Mouse (Mus musculus) brain, embryonic 14.5 days (tissue): Measurements from ENCODE around the gene Alyref. TPM values are rescaled to one million over a fixed set of nuclear protein-coding genes. Genes with fewer than 3 reads are reported as not detected.
"Not testable (repeated sequence)": the region's sequence is repeated elsewhere in the genome, so short reads cannot be mapped to it uniquely, and the experiment has no call there.

ENCODE experiments used
- DNase-seq: peaks from one replicate; pipeline ENCODE4 v3.0.0-alpha.2; 2011; ENCODE audit warnings: low read depth
- CTCF ChIP-seq: fragments of 200-500 bp; IDR thresholded peaks from 2 replicates; pipeline ENCODE4 v1.5.1; 2012; ENCODE audit warnings: inconsistent platforms, mild to moderate bottlenecking, moderate library complexity, borderline replicate concordance; ENCODE audit not compliant: insufficient read depth, insufficient read length; ENCODE audit errors: extremely low read depth
- POLR2A ChIP-seq: fragments of 200-500 bp; IDR thresholded peaks from 2 replicates; pipeline ENCODE4 v1.6.1; 2012; ENCODE audit warnings: mild to moderate bottlenecking, inconsistent platforms, borderline replicate concordance; ENCODE audit not compliant: poor library complexity, insufficient read depth, insufficient read length, severe bottlenecking; ENCODE audit errors: extremely low read depth
- polyA plus RNA-seq: library from polyadenylated mRNA; depleted of rRNA; stranded (reverse); fragments of >200 nt; gene quantifications from 2 replicates; pipeline ENCODE4 v1.2.3, GENCODE M21; 2012

Alyref gene
- polyA plus RNA-seq, 1 experiment, result 86.8 TPM

DNA sequence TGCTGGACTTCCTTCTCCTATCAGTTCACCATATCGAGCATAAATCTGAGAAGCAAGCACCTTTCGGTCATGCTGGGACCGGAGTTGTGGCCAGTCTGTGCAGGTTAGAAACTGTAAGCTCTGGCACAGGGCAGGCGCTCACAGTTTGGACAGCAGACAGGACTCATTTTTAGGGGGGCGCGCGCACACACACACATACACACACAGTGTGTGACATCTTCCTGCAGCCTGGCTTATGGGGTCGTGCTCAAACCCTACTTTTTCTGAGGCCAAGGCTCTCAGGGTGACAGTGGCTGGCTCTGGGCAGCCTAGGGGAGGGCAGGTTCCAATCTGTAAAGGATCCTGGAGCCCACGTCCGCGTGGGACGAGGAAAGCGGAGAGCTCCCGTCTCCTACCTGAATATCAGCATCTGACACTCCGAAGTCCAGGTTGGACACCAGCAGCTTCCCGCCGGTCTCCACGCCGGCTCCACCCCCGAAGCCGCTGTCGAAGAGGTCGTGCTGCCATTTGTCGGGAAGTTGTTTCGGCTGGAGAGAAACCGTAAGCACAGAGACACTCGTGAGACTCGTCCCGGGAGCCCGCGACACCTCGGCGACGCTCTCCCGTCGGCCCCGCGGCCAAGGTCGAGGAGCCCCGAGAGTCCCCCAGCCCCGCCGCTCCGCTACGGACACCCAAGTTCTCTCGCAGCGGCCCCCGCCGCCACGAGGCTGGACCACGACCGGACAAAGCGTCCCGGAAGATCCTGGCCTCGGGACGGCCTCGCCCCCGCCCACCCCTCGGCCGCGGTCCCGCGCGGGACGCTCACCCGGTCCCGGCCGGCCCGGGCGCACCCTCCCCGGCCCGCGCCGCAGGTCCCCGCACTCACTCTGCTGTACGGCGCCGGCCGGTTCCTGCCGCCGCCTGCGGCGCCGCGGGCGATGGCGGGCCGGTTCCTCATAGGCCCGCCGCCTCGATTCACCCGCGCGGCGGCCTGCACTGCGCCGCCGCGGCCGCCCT is 627 bp downstream of the Alyref start:
- DNase-seq, result no peak
- no peak for TF ChIP-seq POLR2A
- no peak for TF ChIP-seq CTCF

DNA sequence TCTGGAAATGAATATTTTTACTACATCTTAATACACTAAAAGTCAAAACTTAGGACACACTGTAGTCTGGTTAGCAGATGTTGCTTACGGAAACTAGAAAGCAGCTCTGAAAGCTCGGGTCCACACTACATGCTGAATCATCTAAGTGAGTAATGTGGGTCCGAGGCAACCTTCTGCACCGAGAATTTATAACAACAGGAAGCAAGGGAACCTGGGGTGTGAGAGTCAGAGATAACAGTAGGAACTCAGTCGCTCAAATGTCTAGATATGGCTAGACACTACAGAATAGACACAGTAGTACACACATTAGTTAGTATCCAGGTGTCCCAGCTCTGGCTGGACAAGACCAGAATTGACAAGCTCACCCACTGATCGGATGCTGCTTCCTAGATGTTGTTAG is 9.6 kb downstream of the Alyref start:
- no peak for TF ChIP-seq POLR2A
- no peak for TF ChIP-seq CTCF
- DNase-seq, result no peak

DNA sequence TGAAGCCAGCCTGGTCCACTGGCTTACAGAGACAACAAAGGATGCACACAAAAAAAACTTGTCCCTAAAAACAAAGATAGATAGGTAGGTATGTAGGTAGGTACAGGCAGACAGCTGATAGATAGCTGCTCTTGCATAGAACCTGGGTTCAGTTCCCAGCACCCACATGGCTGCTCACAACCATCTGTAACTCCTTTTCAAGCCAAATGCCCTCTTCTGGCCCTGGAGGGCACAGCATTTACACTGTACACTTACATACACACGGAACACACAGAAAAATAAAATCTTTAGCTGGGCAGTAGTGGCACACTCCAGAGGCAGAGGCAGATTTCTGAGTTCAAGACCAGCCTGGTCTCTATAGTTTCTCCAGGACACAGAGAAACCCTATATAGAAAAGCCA is 14.2 kb downstream of the Alyref start:
- TF ChIP-seq CTCF (no peak), POLR2A (no peak)
- DNase-seq, result no peak

DNA sequence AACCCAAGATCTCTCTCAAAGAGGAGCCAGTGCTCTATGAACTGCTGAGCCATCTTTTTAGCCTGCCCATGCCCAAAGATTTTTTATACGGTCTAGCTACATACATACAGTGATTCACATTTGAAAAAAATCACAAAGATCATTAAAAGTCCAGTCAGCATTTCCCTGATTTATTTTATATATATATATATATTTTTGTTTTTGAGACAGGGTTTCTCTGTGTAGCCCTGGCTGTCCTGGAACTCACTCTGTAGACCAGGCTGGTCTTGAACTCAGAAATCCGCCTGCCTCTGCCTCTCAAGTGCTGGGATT is 15.2 kb downstream of the Alyref start:
- not testable (repeated sequence) for DNase-seq

DNA sequence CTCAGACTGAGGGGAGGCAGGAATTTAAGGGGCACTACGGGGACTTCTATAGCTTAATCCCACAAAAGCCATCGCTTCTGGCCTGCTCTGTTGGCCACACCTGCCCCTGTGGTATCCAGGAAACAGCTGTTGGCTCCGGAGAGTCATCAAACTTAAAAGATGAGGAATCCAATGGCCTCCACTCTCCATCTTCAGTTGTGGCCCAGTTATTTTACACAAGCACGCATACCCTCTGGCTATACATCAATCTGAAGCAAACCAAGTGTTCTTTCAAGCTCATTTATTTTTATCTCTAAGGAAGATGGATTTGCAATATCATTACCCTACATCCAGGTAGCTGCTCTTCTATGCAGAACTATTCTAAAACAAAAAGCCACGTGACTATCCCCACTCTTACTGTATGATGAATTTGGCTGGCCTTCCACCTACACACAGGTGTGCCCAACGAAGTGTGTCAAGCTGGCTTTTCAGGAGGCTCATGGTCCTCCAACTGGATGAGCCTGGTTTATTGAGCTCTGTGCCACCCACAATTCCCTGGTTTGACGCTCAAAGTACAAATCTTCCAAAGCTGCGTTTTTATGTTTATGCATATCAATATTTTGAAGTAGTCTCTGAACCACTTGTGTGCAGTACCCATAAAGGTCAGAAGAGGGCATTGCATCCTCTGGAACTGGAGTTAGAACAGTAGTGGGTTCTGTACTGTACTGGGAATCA is 15.7 kb downstream of the Alyref start:
- peak; percentile 18 for DNase-seq
- no peak for TF ChIP-seq POLR2A
- peak; percentile 20; the same call in 1 of the 2 replicates for TF ChIP-seq CTCF

DNA sequence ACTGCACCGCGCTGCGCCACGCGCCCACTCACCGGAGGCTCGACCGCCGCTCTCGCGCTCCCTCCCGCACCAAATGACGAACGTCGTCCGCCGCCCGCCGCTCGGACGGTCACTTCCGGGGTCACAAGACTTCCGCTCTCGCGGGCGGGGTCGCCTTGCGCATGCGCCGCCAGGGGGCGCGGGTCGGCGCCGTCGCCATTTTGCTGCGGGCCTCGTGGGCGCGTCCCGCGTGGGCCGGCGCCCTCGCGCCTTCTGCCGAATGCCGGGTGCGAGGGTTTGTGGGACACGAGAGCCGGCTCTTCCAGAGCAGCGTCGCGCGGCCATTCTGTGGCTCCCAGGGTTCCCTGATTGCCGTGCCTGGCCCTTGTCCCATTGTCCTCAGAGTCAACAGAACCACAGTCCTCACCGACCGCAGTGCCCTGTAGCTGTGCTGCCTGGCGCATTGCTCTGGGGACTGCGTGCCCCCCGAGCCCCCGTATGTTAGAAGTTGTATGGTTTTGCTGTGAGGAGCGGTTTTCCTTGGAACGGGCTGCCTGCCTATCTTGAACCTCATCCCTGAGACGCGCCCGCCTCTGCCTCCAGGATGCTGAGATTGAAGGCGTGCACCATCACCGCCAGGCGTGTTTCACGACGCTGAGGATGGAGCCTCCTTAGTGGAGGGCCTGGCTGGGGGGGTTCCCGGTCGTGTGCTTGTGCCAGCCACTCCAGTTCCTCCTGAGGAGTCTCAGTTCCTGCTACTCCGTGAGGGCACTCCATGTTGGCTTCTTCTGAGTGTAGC is 16.5 kb downstream of the Alyref start, which contains the start of gene Arhgdia:
TSS of gene Arhgdia (minus strand) at position 135 of the 778 bp plus-strand sequence.
- TF ChIP-seq CTCF (peak; percentile 45; the same call in 1 of the 2 replicates), POLR2A (peak; percentile 98)

DNA sequence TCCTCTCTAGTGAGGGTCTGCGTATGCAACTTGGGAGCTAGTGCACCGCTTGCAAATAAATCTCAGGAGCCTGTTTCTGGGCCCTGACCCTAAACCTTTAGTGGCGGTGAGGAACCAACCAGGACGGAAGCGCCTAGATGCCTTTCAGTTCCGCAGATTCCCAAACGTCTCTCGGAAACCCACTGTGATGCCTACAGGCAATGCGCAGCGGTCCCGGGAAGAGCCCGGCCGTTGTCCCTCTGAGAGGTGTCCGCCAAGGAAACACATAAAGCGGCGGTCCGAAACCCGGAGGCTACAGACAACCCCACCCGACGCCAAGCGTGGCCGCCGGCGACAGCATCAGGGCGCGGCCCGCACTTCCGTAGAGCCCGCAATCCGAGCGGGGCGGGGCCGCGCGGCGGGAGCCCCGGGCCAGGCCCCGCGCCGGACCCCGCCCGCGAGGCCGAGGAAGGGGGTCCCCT is 17.3 kb downstream of the Alyref start:
- DNase-seq, result peak; percentile 37
- TF ChIP-seq POLR2A (no peak), CTCF (no peak)

More for the DNA sequence above, 16.5 kb downstream of the Alyref start, which contains the start of gene Arhgdia:
- DNase-seq, result peak; percentile 94

DNA sequence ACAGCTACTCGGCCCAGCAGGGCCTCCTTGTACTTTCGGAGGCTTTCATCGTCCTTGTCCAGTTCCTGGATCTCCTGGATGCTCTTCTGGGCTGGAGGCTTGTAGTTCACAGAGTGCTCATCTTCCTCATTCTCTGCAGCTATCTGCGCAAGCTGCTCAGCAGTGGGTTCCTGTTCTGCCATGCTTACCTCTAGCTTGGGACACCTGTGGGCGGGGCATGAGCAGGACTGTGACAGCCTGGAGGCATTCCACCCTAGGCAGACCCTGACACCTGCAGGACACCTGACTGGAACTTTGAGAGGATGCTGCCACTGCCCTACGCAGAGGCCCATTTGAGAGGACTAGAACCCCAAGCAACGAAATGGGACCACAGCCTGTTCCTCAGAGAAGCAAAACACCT is 18.0 kb downstream of the Alyref start:
- TF ChIP-seq POLR2A (no peak), CTCF (no peak)
- DNase-seq, result no peak

DNA sequence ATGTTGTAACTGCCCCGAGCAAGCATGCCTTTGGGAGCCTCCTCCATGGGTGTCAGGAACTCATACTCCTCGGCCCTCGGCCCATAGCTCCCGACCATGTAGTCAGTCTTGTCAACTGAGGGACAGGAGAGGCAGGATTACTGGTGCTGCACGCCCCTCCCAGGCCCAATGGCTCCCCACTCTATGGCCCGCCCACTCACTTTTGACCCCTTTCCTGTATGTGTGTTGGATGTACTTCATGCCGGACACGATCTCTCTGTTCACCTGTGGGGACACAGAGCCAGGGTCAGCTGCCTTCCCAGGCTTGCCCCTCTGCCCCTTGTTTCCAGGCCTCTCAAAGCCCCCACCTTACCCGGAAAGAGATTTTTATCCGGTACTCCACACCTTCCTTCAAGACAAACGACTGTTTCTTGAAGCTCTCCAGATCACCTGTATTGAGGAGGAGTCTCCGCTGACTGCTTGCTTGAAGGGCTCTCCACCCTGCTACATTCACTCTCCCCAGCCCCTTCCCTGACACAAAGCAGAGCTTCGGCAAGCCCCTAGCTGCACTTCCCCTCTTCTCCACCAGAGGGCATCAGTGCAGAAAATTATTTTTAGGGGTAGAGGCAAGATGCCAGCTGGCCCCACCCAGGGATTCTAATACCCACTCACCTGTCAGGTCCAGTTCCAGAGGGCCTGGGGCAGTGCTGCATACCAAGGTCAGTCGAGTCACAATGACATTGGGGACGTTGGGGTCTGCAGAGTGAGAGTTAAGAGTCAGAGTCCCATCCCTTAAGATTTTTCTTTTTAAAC is 18.7 kb downstream of the Alyref start:
- peak; percentile 68 for DNase-seq
- TF ChIP-seq CTCF (peak; percentile 89), POLR2A (no peak)

DNA sequence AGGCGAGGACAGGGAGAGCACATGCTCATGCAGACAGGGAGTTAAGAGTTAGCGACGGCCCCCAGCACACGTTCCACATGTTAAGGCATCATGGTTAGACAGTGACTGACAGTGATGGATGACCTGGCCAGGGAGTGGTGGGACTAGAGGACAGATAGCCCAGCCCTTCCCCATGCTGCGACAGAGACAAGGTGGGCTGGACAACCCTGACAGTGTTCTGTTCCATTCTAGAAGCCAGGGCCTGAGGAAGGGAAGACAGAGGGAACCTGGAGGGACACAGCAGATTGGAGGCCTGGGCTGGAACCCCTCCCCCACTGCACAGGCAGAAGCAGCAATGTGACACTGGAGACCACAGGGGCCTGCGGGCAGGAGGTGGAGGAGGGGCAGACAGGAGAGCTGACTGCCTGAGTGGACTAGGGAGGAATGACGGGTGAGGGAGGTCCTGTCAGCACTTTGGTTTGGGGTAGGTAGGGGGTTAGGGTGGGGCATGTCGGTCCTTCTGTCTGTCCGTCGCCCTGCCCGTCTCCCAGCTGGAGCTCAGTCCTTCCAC is 19.4 kb downstream of the Alyref start:
- no peak for TF ChIP-seq POLR2A
- TF ChIP-seq CTCF, result no peak
- no peak for DNase-seq
